Mouse (Mus musculus): Measurements from ENCODE around the gene Apol9b.
A peak's percentile ranks its signal among the peaks of the same experiment; 100 is the strongest.

Gene Apol9b

DNA sequence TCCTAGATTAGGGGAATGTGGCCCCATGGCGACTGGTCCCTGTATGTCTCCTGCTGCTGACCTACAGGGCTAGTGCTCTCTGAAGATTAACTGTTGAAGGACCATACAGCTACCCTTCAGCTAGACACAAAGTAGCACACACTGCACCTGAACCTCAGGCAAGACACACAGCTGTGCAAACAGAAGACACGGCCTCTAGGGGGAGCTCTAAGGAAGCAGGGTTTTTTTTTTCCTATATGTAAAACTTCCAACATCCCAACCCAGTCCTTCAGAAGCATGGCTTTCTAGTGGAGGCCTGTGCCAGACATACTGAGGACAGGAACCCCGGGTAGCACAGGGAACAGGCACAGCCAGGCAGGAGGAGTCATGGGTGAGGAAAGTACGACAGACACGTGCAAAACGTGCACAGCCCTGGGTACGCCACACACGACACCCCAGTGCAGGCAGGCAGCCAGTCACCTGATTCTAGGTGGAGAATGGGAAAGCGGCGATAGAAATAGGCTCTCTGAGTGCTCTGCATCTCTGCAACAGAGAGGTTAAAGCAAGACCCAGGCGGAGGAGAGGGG is 53.7 kb downstream of the Apol9b start:
- peak; percentile 68 for DNase-seq

DNA sequence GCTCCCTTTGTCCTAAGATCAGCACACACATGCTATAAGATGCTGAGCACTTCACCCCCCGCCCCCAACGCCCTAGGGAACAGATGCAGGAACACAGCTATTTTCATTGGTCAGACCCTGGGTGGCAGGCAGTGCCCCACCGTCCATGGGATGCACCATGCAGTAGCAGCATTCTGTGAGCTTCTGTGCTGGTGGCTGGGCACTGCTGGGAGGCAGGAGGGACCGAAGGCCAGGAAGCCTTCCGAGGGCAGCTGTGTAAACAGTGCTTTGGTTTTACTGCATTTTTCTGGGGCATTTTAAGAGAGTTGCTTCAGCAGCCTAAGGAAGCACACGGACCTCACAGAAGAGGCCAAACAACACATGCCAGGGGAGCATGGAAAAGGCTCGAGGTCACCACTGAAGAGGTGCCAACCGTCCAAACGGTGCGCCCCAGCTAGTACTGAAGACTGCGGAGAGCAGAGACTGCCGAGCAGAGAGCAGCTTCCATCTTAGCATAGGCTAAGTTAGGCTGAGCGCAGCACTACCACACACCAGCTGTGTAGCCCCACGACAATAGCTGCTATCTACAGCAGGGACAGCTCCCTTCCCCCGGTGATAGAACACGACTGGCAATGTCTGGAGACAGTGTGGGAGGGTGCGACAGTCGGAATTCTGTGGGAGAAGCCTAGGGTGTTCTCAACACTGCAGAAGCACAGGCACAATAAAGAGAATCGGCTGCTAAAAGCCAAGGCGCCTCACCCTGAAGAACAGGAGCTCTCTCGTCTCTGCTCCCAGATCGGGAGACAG is 55.4 kb downstream of the Apol9b start:
- DNase-seq = peak; percentile 56

DNA sequence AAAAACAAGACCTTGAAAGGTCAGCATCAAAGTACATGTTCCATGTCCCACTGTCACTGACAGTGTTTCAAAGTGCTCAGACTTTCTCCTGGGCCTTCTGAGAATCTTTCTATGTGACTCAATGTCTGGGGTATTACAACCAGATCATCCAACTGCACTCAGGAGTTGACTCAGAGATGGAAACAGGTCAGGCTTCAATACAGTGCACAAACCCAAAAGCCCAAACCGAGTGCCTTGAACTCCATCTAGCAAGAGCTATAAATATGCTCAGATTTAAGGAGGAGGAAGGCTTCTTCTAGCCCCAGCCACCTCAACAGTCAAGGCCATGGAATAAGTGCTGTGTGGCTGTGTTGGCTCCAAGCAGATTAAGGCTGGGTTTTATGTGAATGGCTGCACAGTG is 57.0 kb downstream of the Apol9b start:
- no peak for DNase-seq

All from kidney, postnatal 10 days (tissue).